Mouse (Mus musculus): ENCODE results near the gene Itk. TPM values are rescaled to one million over a fixed set of nuclear protein-coding genes. Genes with fewer than 3 reads are reported as not detected.

Itk gene
- polyA plus RNA-seq, 1 experiment from 2014 or later: 0.09 TPM

GRCm38 (mm10) chr11:46326271-46327015, 62.9 kb downstream of the Itk start:
- DNase-seq (ENCODE audit: low spot score): no peak
- no peaks in the 10 kb centered on the region for H3K9me3 ChIP-seq
- H3K27ac ChIP-seq: no peak overlapping the region
- no peak overlapping the region for H3K4me3 ChIP-seq
- no peaks in the 10 kb centered on the region for H3K36me3 ChIP-seq
- 82% methylated on average over 16 of the region's 16 CpGs for WGBS
- no peaks in the 10 kb centered on the region for H3K4me1 ChIP-seq
- no peaks in the 10 kb centered on the region for H3K27me3 ChIP-seq (ENCODE audit: insufficient read depth, poor library complexity, severe bottlenecking)

GRCm38 (mm10) chr11:46321559-46321958, 67.8 kb downstream of the Itk start:
- Histone ChIP-seq H3K27ac (no peak overlapping the region), H3K9me3 (no peaks in the 10 kb centered on the region), H3K4me1 (no peaks in the 10 kb centered on the region), H3K36me3 (no peaks in the 10 kb centered on the region), H3K27me3 (ENCODE audit: insufficient read depth, poor library complexity, severe bottlenecking) (no peaks in the 10 kb centered on the region), H3K4me3 (no peak overlapping the region)
- DNase-seq (ENCODE audit: low spot score): no peak
- 75% methylated on average over 7 of the region's 7 CpGs for WGBS

DNA sequence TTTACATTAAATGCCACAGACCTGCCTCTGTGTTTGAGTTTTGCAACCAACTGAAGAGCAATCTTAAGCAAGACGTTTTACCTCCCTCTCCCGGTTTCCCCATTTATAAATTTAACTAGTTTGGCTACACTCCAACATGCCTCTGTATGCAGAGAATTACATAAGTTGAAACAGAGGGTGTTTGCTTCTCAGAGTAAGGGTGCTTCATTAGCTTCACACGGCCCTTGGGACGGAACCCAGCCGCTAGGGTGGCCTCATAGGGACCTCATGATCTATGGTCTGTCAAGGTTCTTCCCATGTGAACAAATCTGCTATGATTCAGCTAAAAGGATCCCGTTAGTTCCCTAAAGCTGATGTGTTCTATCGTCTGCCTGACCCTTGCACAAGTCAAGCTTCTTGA, 74.8 kb downstream of the Itk start:
- H3K4me1 ChIP-seq: peaks cover 16% of the 10 kb centered on the region
- WGBS: 74% methylated on average over 7 of the region's 7 CpGs
- H3K27me3 ChIP-seq (ENCODE audit: insufficient read depth, poor library complexity, severe bottlenecking): peaks cover 32% of the 10 kb centered on the region
- no peak overlapping the region for H3K27ac ChIP-seq
- H3K4me3 ChIP-seq: no peak overlapping the region
- DNase-seq (ENCODE audit: low spot score): no peak
- H3K9me3 ChIP-seq: no peaks in the 10 kb centered on the region
- no peaks in the 10 kb centered on the region for H3K36me3 ChIP-seq

- WGBS: 74% methylated on average over 6 of the region's 6 CpGs
Observed at GRCm38 (mm10) chr11:46313851-46314250, 75.5 kb downstream of the Itk start.

DNA sequence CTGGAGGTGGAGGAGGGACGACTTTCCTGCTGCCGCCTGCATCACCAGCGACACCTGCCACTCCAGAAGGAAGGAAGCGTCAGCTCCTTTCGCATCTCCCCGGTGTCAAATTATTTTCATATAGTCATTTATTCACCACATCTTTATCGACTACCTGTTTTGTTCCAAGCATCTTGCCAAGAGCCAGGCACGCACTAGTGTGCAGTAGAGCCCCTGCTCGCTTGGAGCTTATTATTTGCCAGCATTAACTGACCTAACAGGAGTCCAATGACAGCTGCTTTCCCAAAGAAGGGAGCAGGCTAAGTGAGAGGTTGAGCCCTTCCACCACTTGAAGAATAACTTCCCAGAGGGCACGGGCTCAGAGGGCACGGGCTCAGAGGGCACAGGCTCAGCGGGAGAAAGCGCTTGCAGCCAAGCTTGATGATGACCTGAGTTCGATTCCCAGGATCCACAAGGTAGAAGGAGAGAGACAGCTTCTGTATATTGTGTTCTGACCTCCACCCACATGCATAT, 76.7 kb downstream of the Itk start, which contains the start of gene Cyfip2:
TSS of gene Cyfip2 (minus strand) at position 337 of the 513 bp plus-strand sequence.
- no peak for DNase-seq (ENCODE audit: low spot score)
- Histone ChIP-seq H3K27ac (peak within 1 kb of the TSS; percentile 78), H3K36me3 (no peaks in the 10 kb centered on the region), H3K27me3 (ENCODE audit: insufficient read depth, poor library complexity, severe bottlenecking) (peaks cover 32% of the 10 kb centered on the region), H3K9me3 (no peaks in the 10 kb centered on the region), H3K4me1 (peaks cover 16% of the 10 kb centered on the region), H3K4me3 (peak within 1 kb of the TSS; percentile 85)
- 9% methylated on average over 14 of the region's 14 CpGs for WGBS

More at GRCm38 (mm10) chr11:46313851-46314250, 75.5 kb downstream of the Itk start:
- H3K27ac ChIP-seq: no peak overlapping the region
- no peak overlapping the region for H3K4me3 ChIP-seq
- no peak for DNase-seq (ENCODE audit: low spot score)
- peaks cover 32% of the 10 kb centered on the region for H3K27me3 ChIP-seq (ENCODE audit: insufficient read depth, poor library complexity, severe bottlenecking)
- no peaks in the 10 kb centered on the region for H3K36me3 ChIP-seq
- H3K9me3 ChIP-seq: no peaks in the 10 kb centered on the region
- H3K4me1 ChIP-seq: peaks cover 16% of the 10 kb centered on the region

- WGBS: 1% methylated on average over 63 of the region's 71 CpGs
Observed at GRCm38 (mm10) chr11:46311703-46312522, 77.4 kb downstream of the Itk start.

DNA sequence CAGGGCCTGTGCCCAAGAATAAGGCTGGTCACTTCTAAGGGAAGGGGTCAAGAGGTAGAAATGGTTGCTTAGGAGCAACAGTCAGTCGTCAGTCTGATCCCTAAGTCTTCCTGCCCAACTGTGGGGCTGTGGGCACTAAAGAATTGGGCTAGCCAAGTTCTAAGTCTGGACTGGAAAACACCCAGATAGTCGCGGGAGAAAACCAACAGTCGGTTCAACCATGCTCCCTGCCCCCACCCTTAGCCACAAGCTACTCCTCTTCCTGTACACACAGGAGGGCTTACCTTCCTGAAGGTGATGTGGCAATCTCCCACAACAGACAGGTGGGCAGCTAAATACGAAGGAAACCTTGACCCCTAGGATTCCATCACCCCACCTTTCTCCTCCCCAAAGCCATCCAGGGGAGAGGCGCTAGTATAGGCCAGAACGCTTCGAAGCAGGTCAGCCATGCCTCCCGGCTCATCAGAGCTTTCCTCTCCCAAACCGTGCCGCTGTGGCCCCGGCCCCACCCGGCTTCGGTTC, 78.1 kb downstream of the Itk start:
- 10% methylated on average over 14 of the region's 14 CpGs for WGBS
- H3K9me3 ChIP-seq: no peaks in the 10 kb centered on the region
- no peak for DNase-seq (ENCODE audit: low spot score)
- no peaks in the 10 kb centered on the region for H3K36me3 ChIP-seq
- H3K27me3 ChIP-seq (ENCODE audit: insufficient read depth, poor library complexity, severe bottlenecking): peaks cover 32% of the 10 kb centered on the region
- peak overlapping the region; percentile 85 for H3K4me3 ChIP-seq
- H3K27ac ChIP-seq: peak overlapping the region; percentile 78
- peaks cover 16% of the 10 kb centered on the region for H3K4me1 ChIP-seq

More at GRCm38 (mm10) chr11:46311703-46312522, 77.4 kb downstream of the Itk start:
- no peaks in the 10 kb centered on the region for H3K9me3 ChIP-seq
- H3K4me3 ChIP-seq: peak overlapping the region; percentile 85
- peaks cover 32% of the 10 kb centered on the region for H3K27me3 ChIP-seq (ENCODE audit: insufficient read depth, poor library complexity, severe bottlenecking)
- H3K36me3 ChIP-seq: no peaks in the 10 kb centered on the region
- peaks cover 16% of the 10 kb centered on the region for H3K4me1 ChIP-seq
- H3K27ac ChIP-seq: peak overlapping the region; percentile 78
- DNase-seq (ENCODE audit: low spot score): peak; percentile 76

DNA sequence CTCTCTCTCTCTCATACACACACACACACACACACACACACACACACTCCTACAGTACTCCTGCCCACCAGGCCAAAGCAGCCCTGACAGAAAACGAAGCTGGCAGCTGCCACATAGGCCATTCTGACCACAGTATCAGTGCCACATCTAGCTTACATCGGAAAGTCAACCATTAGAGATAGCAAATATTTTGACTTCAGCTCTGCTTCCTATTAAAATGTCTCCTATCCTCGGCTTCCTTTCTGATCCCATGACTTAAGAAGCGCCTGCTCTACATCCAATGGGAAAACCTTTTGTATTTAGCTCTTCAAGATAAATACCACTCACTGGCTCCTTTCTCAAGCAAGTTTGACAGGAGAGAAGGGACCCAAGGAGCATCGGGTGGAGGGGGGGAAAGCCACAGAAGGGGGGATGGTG, 78.7 kb downstream of the Itk start:
- peaks cover 32% of the 10 kb centered on the region for H3K27me3 ChIP-seq (ENCODE audit: insufficient read depth, poor library complexity, severe bottlenecking)
- peaks cover 16% of the 10 kb centered on the region for H3K4me1 ChIP-seq
- no peak overlapping the region for H3K27ac ChIP-seq
- H3K4me3 ChIP-seq: no peak overlapping the region
- WGBS: 68% methylated on average over 5 of the region's 5 CpGs
- no peaks in the 10 kb centered on the region for H3K36me3 ChIP-seq
- DNase-seq (ENCODE audit: low spot score): no peak
- no peaks in the 10 kb centered on the region for H3K9me3 ChIP-seq

GRCm38 (mm10) chr11:46309808-46310555, 79.3 kb downstream of the Itk start:
- DNase-seq (ENCODE audit: low spot score): no peak
- Histone ChIP-seq H3K4me1 (peaks cover 16% of the 10 kb centered on the region), H3K36me3 (no peaks in the 10 kb centered on the region), H3K4me3 (no peak overlapping the region), H3K27me3 (ENCODE audit: insufficient read depth, poor library complexity, severe bottlenecking) (peaks cover 30% of the 10 kb centered on the region), H3K9me3 (no peaks in the 10 kb centered on the region), H3K27ac (no peak overlapping the region)
- 75% methylated on average over 10 of the region's 10 CpGs for WGBS

DNA sequence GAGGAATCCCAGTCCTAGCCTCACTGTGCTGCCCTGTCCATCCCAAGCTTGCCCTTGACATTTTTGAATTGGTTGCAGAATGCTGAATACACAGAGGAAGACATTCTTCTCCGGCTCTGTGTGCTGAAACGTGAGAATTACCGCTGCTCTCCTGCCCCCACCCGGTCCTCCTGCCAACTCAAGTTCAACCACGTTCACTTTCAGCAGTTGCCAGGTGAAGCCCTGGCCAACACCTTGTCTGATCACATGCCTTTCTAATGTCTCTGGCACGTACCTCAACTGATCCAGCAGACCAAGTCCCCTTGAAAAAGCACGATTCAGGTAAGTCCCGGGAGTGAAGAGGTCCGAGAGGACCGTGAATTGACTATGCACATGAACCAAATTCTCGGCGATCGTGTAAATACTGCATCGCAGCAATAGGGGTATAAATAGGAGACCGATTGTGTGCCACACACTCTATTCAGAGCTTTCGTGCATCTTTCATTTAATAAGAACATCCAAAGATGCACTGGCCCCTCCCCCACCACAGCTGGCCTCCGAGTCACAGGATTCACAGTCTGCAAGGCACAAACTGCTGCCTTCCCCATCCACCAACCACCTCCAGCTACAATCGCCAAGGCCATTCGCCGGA, 80.1 kb downstream of the Itk start:
- Histone ChIP-seq H3K27ac (no peak overlapping the region), H3K4me3 (no peak overlapping the region), H3K4me1 (peaks cover 16% of the 10 kb centered on the region), H3K9me3 (no peaks in the 10 kb centered on the region), H3K36me3 (no peaks in the 10 kb centered on the region), H3K27me3 (ENCODE audit: insufficient read depth, poor library complexity, severe bottlenecking) (peaks cover 23% of the 10 kb centered on the region)
- no peak for DNase-seq (ENCODE audit: low spot score)
- WGBS: 85% methylated on average over 20 of the region's 20 CpGs

DNA sequence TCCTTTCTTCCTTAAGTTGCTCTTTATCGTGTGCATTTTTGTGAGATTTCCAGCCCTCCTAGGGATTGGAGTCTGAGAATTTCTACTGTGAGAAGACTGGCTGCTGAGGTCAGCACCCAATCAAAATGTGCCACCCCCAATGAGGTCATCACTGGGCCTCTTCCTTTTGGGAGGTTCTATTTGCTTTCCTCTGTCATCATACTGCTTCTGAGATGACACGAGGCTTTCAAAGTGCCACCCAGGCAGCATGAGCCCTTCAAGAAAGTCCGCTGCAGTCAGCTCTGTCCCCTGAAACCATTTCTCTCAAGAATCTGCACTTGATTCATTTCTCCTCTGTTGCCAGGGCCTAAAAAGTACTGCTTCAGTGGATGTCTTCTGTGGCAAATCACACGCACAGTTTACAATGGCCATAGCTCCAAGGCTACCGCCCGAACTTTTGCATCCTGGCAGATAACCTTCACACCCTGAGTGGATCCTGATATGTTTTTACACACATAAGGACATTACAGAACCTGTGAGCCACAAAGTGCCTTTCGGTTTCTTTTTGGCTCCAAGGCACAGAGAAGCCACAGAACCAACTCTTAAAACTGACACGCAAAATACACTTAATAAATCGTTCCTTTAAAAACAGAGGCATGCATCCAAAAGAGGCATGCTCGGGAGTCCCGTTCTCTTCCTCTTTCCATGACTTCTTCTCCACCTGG, 80.9 kb downstream of the Itk start:
- peaks cover 16% of the 10 kb centered on the region for H3K4me1 ChIP-seq
- H3K27me3 ChIP-seq (ENCODE audit: insufficient read depth, poor library complexity, severe bottlenecking): peaks cover 21% of the 10 kb centered on the region
- no peak overlapping the region for H3K4me3 ChIP-seq
- DNase-seq (ENCODE audit: low spot score): no peak
- H3K27ac ChIP-seq: no peak overlapping the region
- no peaks in the 10 kb centered on the region for H3K36me3 ChIP-seq
- WGBS: 81% methylated on average over 11 of the region's 11 CpGs
- no peaks in the 10 kb centered on the region for H3K9me3 ChIP-seq
